Mouse (Mus musculus) lung, postnatal 0 days (tissue): ENCODE data around the gene Dnajc4. TPM values are rescaled to one million over a fixed set of nuclear protein-coding genes. Genes with fewer than 3 reads are reported as not detected.

ENCODE experiments used
- ATAC-seq: fragments of 200-750 bp; cut with Nextera tagmentation; 2 replicates; pipeline ENCODE4 v1.8.0; 2017; ENCODE audit warnings: moderate library complexity
- DNase-seq: peaks from one replicate; pipeline ENCODE4 v3.0.0-alpha.2; 2016; ENCODE audit warnings: low spot score
- H3K27ac ChIP-seq: fragments of 300-500 bp; sonication (generic); 2 replicates; pipeline ENCODE4 v1.5.1; 2014; ENCODE audit warnings: antibody characterized with exemption, mild to moderate bottlenecking, low read length, mixed read lengths
- H3K27me3 ChIP-seq: fragments of 300-500 bp; sonication (generic); replicated peaks from 2 replicates; pipeline ENCODE4 v1.6.1; 2014; ENCODE audit warnings: low read length, mixed read lengths; ENCODE audit not compliant: insufficient read depth
- H3K36me3 ChIP-seq: fragments of 300-500 bp; sonication (generic); 2 replicates; pipeline ENCODE4 v1.6.1; 2014; ENCODE audit warnings: low read length, mixed read lengths; ENCODE audit not compliant: insufficient read depth
- H3K4me1 ChIP-seq: fragments of 300-500 bp; sonication (generic); 2 replicates; pipeline ENCODE4 v1.6.1; 2014; ENCODE audit warnings: antibody characterized with exemption, low read depth, low read length, mixed read lengths; ENCODE audit not compliant: insufficient read depth
- H3K4me2 ChIP-seq: fragments of 300-500 bp; sonication (generic); replicated peaks from 2 replicates; pipeline ENCODE4 v1.6.1; 2014; ENCODE audit warnings: low read depth, mild to moderate bottlenecking, low read length, moderate library complexity, mixed read lengths
- H3K4me3 ChIP-seq: fragments of 300-500 bp; sonication (generic); 2 replicates; pipeline ENCODE4 v1.5.1; 2014; ENCODE audit warnings: low read depth, low read length
- H3K9ac ChIP-seq: fragments of 300-500 bp; sonication (generic); replicated peaks from 2 replicates; pipeline ENCODE4 v1.6.1; 2014; ENCODE audit warnings: low read depth, mild to moderate bottlenecking
- H3K9me3 ChIP-seq: fragments of 300-500 bp; sonication (generic); 2 replicates; pipeline ENCODE4 v1.6.1; 2016; ENCODE audit warnings: low read length, mixed read lengths
- CTCF ChIP-seq: IDR thresholded peaks from 2 replicates; pipeline ENCODE4 v1.5.1; 2016; ENCODE audit warnings: antibody characterized with exemption, mild to moderate bottlenecking
- EP300 ChIP-seq: IDR thresholded peaks from 2 replicates; pipeline ENCODE4 v1.6.1; 2016; ENCODE audit warnings: antibody characterized with exemption, mild to moderate bottlenecking, control low read depth
- WGBS: fragments of 180-500 bp; shearing (Covaris S2); extraction: QIAGEN DNeasy Blood & Tissue Kit; methylation state at CpG from one replicate; pipeline ENCODE4 v1.1.7; 2014; 5-methylcytosine and 5-hydroxymethylcytosine counted together
- polyA plus RNA-seq: library from polyadenylated mRNA; unstranded; fragments of >200 nt; fragmentation: Nextera tagmentation; extraction: Ambion mirVana; gene quantifications from 2 replicates; pipeline ENCODE4 v1.2.1, GENCODE M21; 2015

Gene Dnajc4
- polyA plus RNA-seq, 1 experiment from 2014 or later = 32.7 TPM

DNA sequence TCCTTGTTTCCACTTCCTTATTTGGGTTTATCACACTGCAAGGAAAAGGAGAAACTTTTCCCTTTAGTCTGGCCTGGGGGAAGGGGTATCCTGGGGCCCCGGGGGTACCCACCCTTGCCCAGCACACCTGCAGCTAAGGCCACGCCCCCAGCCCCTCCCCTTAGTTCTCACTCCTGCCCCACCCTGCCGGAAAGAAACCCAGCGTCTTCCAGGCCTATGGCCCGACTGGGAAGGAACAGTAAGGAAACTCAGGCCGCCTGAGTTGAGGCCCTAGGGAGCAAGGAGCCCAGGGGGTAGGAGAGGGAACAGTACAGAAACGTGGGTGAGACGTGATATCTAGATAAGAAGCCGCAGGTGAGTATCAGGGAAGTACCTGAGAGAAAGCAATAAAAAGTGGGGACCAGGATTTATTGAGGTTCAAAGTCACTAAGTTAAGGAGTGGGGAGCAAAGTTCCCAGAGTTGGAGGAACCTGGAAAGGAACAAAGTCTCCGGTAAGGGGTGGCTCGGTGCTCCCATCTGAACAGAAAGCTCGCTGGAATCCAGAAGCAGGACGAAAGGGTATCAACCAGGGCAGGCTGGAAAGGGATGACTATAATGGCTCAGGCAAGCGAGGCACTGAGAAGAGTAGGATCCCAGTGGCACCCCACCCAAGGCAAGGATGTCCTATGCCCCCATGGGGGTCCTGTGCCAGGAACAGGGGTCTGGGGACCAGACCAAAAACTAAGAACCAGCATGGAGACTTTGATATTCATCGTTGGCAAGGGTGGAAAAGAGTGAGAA, 23.7 kb downstream of the Dnajc4 start:
- no peaks in the 10 kb centered on the region for H3K27me3 ChIP-seq
- DNase-seq (peak; percentile 47), ATAC-seq (peak; percentile 12)
- peak overlapping the region; percentile 39 for H3K27ac ChIP-seq
- H3K9me3 ChIP-seq = no peaks in the 10 kb centered on the region
- H3K4me3 ChIP-seq = peak overlapping the region; percentile 67
- peak overlapping the region; percentile 60 for H3K9ac ChIP-seq
- WGBS = 5% methylated on average over 15 of the region's 15 CpGs
- H3K36me3 ChIP-seq = peaks cover 12% of the 10 kb centered on the region; the same call in 1 of the 2 replicates
- H3K4me1 ChIP-seq = peaks cover 21% of the 10 kb centered on the region
- peak overlapping the region; percentile 80 for H3K4me2 ChIP-seq
- TF ChIP-seq CTCF = no peak
- no peak for TF ChIP-seq EP300

DNA sequence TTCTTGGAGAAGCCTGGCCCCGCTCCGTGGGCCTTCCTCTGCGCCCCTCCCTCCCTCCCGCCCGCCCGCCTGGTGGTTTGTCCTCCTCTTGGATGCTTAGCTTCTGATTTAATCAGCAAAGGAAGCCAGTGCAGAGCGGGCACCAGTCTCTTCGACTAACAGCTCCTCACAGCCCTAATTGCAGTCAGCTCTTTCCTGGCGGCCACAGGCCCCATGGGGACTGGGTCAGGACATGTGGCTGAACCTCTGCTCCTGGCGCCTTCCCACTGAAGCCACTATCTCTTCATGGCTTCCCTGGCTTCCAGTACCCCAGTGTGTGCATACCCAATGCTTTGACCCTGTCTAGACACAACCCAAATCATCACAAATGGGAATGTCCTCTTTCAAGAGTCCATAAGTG, 35.9 kb downstream of the Dnajc4 start:
- DNase-seq = no peak
- ATAC-seq = no peak
- H3K27ac ChIP-seq = no peak overlapping the region
- peaks cover 16% of the 10 kb centered on the region; the same call in 1 of the 2 replicates for H3K4me1 ChIP-seq
- H3K4me2 ChIP-seq = no peak overlapping the region
- H3K9me3 ChIP-seq = no peaks in the 10 kb centered on the region
- WGBS = 87% methylated on average over 10 of the region's 10 CpGs
- H3K4me3 ChIP-seq = no peak overlapping the region
- H3K36me3 ChIP-seq = peaks cover 41% of the 10 kb centered on the region
- H3K9ac ChIP-seq = no peak overlapping the region
- H3K27me3 ChIP-seq = no peaks in the 10 kb centered on the region
- no peak for TF ChIP-seq CTCF
- no peak for TF ChIP-seq EP300

DNA sequence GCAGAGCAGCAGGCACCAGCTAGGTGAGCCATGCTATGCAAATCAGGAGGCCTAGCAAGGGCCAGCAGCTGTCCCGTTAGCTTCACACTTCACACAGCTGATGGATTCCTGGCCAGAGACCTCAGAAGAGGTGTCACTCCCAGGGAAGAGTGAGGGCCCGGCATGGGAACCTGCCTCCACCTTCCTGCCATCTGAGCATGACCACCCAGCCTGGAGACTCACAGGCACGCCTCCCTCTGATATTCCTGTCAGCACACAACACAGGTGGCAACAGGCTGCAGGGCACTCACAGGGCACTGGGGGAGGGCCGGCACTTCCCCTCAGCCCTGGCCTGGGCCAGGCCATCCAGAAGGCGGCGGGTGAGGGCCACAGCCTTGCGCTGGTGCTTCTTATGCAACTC, 36.9 kb downstream of the Dnajc4 start:
- H3K36me3 ChIP-seq = peaks cover 41% of the 10 kb centered on the region

DNA sequence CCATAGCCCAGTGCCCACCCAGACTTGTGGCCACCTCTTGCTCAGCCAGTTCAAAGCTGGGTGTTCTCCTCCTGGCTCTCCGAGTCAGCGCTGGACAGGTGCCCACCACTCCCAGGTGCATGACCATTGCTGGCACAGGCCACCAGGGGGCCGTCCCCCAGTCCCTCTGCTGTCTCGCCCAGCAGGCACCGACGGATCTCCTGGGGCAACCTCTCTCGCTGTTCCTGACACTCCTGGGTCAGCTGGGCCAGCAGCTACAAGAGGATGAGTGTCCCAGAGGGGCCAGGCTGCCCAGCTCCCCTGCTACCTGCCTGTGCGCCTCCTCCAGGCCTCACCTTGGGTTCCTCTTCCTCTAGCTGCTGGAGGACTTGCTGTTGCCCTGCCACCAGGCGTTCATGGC, 38.3 kb downstream of the Dnajc4 start:
- Histone ChIP-seq H3K4me3 (no peak overlapping the region), H3K9me3 (no peaks in the 10 kb centered on the region), H3K9ac (no peak overlapping the region), H3K4me1 (peaks cover 16% of the 10 kb centered on the region; the same call in 1 of the 2 replicates), H3K27ac (peak overlapping the region; percentile 99), H3K27me3 (no peaks in the 10 kb centered on the region), H3K4me2 (no peak overlapping the region), H3K36me3 (peaks cover 32% of the 10 kb centered on the region)
- ATAC-seq (no peak), DNase-seq (peak; percentile 77)
- WGBS = 40% methylated on average over 9 of the region's 9 CpGs
- TF ChIP-seq EP300 (no peak), CTCF (peak; percentile 74)

More for the DNA sequence above, 36.9 kb downstream of the Dnajc4 start:
- H3K4me1 ChIP-seq = peaks cover 16% of the 10 kb centered on the region; the same call in 1 of the 2 replicates
- no peak overlapping the region for H3K9ac ChIP-seq
- 78% methylated on average over 7 of the region's 7 CpGs for WGBS
- no peak overlapping the region for H3K27ac ChIP-seq
- no peak for ATAC-seq
- H3K4me2 ChIP-seq = no peak overlapping the region
- H3K9me3 ChIP-seq = no peaks in the 10 kb centered on the region
- DNase-seq = no peak
- no peaks in the 10 kb centered on the region for H3K27me3 ChIP-seq
- TF ChIP-seq CTCF = no peak
- TF ChIP-seq EP300 = no peak
- no peak overlapping the region for H3K4me3 ChIP-seq

DNA sequence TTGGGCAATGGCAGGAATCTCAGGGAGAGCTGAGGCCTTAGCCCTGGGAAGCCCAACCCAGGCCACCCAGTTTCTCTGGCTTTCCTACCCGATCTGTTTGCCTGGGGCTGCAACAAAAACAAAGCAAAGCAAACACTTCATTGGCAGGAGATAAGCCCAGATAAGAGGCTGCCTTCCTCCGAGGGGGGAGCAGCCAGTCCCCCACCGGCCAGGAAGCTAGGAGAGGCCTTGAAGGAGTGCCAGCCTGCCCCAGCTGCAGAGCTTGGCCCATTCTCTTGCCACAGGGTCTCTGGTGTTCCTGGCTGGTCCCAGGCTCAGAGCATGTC, 39.7 kb downstream of the Dnajc4 start:
- peak overlapping the region; percentile 8; the same call in 1 of the 2 replicates for H3K4me3 ChIP-seq
- peaks cover 20% of the 10 kb centered on the region; the same call in 1 of the 2 replicates for H3K36me3 ChIP-seq
- TF ChIP-seq EP300 (peak; percentile 59), CTCF (no peak)
- H3K27me3 ChIP-seq = no peaks in the 10 kb centered on the region
- peak; percentile 91 for DNase-seq
- H3K4me2 ChIP-seq = peak overlapping the region; percentile 91
- H3K9ac ChIP-seq = peak overlapping the region; percentile 43
- 6% methylated on average over 3 of the region's 3 CpGs for WGBS
- peaks cover 16% of the 10 kb centered on the region; the same call in 1 of the 2 replicates for H3K4me1 ChIP-seq
- peak; percentile 60 for ATAC-seq
- H3K9me3 ChIP-seq = no peaks in the 10 kb centered on the region
- H3K27ac ChIP-seq = peak overlapping the region; percentile 99

DNA sequence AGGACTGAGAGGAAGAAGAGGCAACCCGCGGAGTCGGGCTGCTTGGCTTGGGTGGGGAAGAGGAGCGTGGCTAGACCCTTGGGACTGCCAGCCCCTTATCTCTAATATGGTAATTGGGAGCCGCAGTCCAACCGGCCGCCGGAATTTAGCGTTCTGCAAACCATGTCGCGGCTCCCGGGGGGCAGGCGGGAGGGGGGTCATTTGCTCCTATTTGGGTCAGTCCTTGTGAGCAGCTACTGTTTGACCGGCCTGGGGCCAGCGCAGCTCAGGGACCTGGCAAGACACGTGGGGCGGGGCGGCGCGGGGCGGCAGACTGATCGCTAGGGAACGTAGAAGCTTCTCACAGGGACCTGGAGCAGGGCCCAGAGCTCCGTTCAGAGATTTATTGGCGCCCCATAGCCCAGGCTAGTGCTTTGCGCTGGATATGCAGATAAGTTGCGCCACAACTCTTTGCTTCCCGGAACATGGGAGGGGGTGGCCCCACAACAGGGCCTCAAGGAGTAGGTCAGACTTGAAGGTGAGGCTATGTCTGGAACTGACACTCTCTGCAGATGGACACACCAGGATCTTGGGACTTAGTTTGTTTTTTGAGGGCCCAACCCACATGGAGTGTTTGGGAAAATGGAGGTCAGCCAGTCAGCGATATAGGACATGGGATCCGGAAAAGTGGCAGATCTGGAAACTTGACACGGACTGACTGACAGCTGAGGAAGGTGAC, 40.2 kb downstream of the Dnajc4 start:
- Histone ChIP-seq H3K9ac (peak overlapping the region; percentile 72), H3K27me3 (no peaks in the 10 kb centered on the region), H3K4me1 (peaks cover 16% of the 10 kb centered on the region; the same call in 1 of the 2 replicates), H3K36me3 (0 out of 2 replicates have a peak, but pooled peaks cover 16% of the 10 kb centered on the region), H3K4me2 (peak overlapping the region; percentile 91), H3K27ac (peak overlapping the region; percentile 99), H3K9me3 (no peaks in the 10 kb centered on the region), H3K4me3 (peak overlapping the region; percentile 64)
- WGBS = under 1% methylated on average over 31 of the region's 31 CpGs
- TF ChIP-seq EP300 = no peak; the same call in 1 of the 2 replicates
- no peak for TF ChIP-seq CTCF
- peak; percentile 71 for ATAC-seq
- peak; percentile 93 for DNase-seq
